Mouse (Mus musculus): ENCODE measurements around the gene Frmd4a.

Gene Frmd4a

DNA sequence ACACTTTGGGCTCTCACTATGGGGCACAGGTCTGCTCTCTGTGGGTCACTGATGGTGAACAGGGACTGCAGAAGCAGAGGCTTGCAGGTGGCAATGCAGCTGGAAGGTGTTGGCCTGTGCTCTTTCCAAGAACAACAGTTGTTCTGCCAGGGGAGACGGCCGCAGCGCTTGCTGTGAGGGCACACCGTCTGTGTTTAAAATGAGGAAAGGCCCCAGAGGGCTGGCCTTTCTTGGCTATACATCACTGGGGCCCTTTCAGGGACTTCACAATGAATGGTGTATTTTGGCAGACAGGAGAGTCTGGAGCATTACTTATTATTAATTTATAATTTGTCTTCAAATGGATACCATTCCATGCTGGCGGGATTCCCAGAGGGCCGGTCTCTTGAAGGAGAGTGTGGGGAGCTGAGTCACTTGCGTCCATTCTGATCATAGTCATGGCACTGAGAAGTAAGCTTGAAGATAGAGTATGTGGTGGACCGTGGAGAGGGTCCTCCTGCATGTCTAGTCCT lies 268.9 kb downstream of the Frmd4a start:
- no peak for DNase-seq (ENCODE audit: low read depth, low spot score)

DNA sequence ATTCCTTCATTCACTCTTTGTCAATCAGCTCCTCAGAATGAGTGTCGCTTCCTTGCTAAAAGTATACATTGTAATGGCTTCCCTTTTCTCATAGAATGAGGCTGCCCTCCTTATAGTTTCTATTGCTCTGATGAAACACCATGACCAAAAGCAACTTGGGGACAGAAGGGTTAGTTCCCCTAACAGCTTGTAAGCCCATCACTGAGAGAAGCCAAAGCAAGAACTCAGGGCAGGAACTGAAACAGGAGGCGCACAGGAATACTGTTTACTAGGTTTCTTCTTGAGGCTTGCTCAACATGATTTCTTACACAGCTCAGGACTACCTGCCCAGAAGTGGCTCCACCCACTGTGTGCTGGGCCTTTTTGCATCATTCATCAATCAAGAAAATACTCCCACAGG lies 273.0 kb downstream of the Frmd4a start:
- DNase-seq (ENCODE audit: low read depth, low spot score), result no peak

DNA sequence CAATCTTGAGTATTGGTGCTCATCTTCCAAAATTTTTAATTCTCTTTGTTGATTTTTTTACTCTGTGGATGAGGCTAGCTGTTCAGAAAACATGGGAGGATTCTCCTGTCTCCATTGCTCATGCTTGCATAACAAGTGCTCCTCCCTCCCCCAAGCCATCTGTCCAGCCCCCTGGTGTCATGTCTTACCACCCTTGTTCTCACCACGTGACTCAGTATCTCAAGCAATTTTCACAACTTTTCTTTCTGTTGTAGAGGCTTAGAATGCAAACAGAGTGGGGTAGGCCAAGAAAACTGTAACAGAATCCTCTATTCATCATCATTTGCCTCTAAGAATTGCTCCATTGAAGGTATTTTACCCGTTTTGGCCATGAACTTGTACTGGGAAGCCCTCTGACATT lies 273.6 kb downstream of the Frmd4a start:
- DNase-seq (ENCODE audit: low read depth, low spot score), result no peak

DNA sequence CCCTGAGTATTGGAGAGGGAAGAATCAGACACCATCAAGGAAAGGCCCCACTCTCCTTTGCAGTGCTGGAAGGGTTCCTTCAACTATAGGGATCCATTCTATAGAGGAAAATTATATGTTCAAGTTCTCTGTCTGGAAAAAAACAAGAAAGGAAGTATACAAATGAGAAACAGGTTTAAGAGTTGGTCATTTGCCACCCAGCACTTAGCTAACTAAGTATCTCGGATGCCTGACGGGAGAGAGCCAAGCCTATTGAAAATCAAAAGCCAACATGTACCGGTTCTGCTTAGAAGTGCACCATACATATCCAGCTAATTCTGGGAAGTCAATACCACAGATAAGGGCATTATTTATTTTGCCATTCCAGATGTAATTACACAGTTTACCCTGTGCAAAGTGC lies 274.2 kb downstream of the Frmd4a start:
- DNase-seq (ENCODE audit: low read depth, low spot score), result no peak

DNA sequence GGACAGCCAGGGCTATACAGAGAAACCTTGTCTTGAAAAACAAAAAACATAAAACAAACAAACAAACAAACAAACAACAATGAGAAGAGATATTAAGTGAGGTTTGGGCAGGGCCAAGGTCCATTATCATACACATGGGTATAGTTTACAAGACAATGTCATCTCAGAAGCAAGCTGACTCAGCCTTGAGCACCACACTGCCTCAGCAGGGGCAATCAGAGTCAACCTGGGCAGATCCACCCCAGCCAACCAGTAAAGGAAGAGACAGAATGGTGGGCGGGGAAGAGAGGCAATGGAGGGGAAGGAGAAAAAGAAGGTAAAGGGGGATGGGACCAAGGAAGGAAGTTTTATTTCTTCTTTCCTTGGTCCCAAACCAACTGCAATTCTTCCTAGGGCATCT lies 276.2 kb downstream of the Frmd4a start:
- DNase-seq (ENCODE audit: low read depth, low spot score), result no peak

DNA sequence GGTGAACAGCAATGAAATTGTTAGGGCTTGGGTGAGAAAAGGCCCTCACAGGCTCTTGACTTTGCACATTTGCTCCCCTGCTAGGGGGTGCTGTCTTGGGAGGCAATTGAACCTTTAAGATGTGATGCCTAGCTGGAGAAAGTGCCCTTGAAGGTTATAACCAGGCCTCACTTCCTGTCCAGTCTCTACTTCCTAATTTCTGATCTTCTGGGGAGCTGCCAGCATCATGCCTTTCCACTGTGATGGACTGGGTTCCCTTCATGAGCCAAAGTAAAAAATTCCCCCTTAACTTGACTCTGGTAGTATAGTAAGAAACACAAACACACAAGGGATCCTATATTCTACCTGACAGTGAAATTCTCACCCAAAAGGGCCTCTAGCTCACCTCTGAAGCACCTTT lies 278.1 kb downstream of the Frmd4a start:
- DNase-seq (ENCODE audit: low read depth, low spot score), result no peak

DNA sequence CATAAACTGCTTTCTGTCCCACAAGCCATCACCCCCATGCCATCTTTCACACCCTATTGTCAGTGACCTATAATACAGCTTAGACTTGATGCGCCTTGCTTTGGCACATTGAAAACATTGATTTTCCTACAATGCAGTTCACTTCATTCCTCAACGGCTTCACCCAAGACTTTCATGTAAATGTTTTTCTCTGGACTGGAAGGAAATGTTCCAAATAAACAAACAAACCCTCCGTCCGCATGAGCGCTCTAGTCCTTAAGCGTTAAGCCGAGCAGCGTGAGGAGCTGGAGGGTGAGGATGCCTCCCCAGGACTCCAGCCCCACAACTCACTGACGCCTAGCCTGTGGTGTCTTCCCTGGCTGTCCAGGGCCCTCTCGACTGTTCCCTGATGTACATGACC lies 279.4 kb downstream of the Frmd4a start:
- no peak for DNase-seq (ENCODE audit: low read depth, low spot score)

DNA sequence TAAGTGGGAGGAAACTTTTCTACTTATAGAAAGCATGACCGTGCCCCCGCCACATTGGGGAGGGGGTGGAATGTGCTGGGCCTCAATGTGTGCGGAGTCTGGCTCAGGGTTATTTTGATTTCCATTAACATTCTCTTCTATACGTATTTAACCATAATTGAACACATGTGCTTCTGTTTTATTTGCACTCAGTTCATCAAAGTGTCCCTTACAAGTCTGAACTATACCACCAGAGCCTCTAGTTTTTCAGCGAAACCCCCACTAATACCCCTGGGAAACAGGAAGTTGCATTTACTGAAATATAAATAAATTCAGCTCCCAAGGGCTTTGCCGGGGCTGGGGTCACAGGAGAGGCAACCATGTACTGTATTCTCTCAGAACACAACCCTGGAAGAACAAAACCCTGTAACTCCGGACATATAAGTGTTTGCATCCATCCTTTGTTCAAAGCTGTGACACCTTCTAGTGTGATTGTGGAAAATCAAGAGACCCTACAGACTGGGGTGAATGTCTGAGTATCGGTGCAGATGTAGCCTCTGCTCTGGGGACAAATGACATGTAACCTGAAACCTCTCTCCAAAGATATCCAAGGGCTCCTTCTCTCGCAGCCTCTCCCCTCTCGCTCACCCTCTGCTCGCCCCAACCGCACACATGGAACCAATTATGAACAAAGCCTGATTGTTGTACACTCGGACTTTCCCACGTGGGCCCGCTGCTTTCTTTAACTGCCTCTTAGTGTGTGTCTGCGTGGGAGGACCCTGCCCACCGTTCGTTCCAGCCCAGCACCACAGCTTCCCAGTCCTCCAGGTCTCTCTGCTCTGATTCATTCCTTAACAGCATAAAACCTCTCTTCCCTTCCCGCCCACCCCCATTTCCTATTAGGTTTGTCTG lies 281.1 kb downstream of the Frmd4a start:
- no peak for DNase-seq (ENCODE audit: low read depth, low spot score)

DNA sequence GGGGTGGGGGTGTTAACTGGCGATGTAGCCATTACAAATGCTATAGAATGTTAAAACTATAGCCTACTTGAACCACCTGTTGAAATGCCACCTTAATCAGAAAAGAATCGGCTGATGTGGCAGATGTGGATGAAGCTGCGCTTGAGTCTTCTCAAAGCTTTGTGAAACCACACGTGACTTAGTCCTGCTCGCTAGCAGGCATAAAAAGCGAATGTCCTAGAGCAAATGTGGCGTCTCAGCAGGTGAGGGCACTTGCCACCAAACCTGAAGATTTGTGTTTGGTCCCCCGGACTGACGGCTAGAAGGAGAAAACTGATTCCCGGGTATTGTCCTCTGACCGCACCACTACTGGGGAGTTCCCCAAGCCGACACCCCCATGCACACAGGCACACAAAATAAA lies 282.1 kb downstream of the Frmd4a start:
- DNase-seq (ENCODE audit: low read depth, low spot score), result no peak

DNA sequence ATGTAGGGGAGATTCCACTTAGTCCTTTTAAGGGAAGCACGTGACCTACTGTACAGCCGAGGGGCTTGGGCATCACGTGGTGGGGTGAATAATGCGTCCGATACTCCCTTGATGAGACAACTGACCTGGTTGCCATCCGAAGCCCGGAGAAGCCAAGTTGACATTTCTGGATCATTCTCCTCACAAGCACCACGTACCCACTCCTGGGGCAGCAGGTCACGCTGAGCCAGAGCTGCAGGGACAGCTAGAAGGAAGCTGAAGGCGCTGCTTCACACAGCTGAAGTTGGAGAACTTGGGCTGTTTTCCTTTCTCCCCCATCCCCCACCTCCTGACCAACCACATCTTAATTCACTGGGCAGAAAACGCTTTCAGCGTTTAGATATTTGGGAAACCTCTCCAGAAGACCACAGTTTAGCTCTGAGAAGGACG lies 282.9 kb downstream of the Frmd4a start:
- no peak for DNase-seq (ENCODE audit: low read depth, low spot score)

DNA sequence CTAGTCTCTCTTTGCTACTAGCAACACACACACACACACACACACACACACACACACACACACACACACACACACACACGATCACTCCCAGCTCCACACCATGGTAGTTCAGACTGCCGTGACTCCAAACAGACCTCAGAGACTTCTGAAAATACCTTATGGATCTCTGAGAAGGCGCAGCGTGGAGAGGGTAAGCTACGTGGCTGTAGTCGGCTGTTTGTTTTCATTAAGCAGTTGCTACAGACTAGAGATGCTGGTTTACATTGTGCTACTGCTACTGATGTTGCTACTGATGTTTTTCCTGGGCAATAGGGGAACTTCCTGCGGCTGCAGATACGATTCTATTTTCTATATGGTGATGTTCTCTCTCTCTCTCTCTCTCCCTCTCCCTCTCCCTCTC lies 283.3 kb downstream of the Frmd4a start:
- DNase-seq (ENCODE audit: low read depth, low spot score), result no peak

DNA sequence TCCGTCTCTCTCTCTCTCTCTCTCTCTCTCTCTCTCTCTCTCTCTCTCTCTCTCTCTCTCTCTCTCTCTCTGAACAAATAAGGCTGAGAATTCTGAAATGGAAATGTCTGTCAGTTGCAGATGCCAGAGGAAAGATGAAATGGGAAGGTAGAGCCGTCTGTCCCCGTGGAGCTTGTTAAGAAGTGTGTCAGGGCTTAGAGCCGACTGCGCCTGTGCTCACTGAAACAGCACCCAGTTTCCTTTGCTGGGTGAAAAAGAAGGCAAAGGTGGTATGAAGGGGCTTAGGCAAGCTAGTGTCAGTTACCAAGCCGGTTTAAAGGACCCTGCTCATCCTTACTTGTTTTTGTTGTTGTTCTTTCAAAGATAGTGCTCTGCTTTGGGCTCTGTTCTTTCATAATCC lies 283.7 kb downstream of the Frmd4a start:
- DNase-seq (ENCODE audit: low read depth, low spot score), result no peak

DNA sequence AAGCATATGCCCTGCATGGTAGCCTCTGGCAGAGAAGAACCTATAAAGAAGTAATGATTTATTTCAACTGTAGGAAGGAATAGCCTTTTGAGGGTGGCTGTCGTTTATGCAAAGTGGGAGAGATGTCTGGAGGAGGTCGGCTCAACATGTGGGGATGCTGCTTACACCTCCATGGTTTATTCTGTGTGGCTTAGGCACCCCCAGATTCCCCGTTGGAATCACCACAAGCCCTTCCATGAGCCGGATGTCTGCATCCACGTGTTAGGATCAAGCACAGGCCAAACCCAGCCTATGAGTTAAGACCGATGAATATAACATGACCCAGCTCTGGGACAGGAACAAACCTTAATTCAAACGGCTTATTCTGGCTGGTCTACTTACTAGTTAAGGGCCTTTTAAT lies 284.2 kb downstream of the Frmd4a start:
- no peak for DNase-seq (ENCODE audit: low read depth, low spot score)

DNA sequence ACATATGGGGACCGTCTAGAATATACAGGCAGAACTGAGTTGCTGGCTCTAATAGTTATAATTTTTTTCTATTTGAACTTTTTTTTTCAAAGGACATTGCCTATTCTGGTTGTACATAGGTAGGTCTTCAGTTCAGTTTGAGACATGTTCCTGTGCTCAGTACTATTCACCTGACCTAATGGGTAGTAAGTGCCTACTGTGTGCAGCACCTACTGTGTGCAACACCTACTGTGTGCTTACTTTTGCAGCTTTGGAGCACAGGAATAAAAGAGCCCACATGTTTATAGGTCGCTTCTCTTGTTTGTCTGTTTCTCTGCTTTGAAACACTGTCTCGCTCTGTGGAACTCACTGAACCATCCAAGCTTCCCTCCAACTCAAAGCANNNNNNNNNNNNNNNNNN lies 284.6 kb downstream of the Frmd4a start:
- DNase-seq (ENCODE audit: low read depth, low spot score), result no peak

DNA sequence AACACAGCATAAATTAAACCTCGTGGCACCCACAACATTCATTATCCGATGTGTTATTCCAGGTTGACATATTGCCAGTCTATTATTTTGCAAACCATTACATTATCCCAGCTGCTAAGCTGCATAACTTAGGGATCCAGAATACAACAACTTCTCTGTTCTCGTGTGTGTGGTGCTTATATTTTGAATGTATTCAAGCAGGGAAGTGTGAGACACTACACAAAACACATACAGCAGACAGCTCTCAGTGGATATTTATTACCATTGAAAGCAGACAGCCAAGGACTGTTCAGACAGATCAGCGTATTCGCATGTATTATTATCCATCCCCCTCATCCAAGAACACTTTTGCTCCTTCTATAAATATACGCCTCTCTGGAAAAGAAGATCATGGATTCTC lies 289.6 kb downstream of the Frmd4a start:
- DNase-seq (ENCODE audit: low read depth, low spot score), result peak; percentile 49

DNA sequence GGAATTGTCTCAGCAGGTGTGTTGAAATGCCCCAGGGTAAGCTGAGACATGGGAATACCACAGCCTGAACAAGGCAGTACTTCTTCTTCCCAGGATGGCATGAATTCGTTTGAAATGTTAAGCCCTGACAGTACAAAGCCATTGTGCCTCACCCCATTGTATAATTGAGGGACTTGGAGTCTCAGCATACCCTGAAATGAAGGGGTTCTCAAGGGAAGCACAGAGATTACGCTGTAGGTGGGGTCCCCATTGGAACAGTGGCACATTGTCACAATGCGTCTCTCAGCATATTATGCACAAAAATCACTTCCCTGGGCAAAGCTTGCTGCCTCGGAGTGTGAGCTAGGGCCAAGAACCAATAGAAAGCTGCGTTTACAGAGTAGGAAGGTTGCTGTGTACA lies 297.0 kb downstream of the Frmd4a start:
- DNase-seq (ENCODE audit: low read depth, low spot score), result no peak

DNA sequence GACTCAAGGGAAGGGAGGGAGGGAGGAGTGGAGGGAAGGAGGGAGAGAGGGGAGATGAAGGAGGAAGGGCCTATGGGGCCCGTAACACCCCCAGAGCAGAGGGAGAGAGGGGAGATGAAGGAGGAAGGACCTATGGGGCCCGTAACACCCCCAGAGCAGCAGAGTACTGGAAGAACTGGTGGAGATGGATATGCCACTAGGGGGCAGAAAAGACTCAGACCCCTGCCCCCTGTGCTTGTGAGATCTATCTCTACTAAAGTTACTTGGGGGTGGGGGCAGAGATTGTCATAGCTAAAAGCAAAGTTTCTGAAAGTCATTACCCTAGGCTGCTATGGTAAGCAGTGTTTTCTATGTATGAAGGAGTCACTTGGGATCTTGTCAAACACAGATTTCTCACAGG lies 299.1 kb downstream of the Frmd4a start:
- DNase-seq (ENCODE audit: low read depth, low spot score), result no peak

DNA sequence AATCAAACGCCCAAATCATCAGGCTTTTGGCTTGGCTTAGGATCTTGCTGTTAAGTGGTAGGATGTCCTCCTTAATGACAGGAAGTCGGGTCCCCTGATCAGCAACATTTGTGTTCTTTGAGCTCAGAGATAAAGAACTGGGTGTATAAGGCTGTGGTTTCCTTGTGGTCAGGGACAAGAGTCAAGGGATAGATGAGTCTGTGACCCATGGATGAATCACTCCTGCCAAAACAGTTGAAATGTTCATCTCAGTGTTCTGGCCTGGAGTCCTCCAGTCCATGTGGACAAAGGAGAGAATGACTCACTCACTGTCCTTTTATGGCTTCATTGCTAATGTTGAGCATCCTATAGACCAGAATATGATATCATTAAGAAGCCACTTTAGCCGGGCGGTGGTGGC lies 300.6 kb downstream of the Frmd4a start:
- no peak for DNase-seq (ENCODE audit: low read depth, low spot score)

DNA sequence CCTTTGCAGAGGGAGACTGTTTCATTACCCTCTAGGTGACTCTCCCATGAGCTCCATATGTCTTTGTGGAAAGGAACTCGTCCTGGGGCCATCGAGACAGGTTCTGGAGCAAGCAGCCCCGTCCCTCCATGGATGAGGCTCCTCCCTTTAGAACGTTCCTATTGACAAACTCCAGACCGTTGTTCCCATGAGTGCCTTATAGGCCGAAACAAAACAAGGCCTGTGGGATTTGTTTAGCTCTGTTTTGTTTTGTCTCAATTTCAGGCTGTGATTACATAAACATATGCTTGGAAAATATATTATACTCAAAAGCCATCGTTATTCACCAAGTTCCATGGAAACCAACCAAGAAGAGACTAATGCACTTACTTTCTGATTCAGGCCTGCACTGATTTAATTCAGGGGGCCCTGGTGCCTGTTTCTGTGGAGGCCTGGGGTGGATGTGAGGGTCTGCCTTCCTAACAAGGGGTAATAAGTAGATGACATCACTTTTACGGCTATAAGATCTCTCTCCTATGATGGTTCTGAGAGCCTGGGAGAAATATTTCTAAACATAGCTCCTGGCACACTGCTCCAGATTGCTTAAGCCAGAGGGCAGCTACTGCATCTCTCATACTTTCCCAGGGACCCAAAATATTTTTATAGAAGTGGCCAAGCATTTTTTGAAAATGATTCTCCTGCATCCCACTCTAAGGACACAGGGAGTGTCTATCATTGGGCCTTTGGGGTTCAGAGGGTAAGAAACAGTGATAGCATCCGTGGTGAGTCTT lies 308.9 kb downstream of the Frmd4a start:
- DNase-seq (ENCODE audit: low read depth, low spot score), result no peak

DNA sequence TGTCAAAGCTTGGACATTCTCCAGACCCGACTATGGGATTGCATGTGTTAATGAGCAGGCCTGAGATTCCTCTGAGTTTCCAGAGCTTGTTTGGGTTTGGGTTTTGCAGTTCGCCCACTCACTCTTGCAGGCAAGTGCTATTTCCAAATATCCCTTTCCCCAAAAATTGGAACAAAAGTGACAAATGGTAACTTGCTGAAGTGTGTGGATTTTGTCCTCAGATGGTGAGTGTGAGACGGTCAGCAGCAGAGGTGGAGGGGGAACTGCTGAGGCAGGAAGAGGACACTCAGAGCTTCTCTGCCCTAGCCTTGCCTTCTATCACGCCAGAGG lies 309.5 kb downstream of the Frmd4a start:
- DNase-seq (ENCODE audit: low read depth, low spot score), result no peak

DNA sequence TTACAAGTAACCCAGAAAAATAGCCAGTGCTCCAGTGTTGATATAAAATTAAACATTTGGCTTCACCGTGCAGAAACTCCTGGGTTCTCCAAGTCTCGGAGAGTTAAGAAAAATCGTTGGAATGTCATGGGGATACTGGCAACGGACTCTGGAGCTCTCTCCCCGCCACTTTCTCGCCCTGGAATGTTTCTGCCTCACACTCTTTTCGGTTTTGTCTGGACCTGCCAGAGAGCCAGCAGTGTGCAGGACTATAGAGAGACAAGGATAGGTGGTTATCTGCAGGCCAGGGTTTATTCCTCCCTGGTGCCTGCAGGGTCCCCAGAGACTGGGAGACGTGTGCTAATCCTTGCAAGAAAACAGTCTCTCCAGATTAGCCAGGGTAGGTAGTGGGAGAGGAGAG lies 314.9 kb downstream of the Frmd4a start:
- DNase-seq (ENCODE audit: low read depth, low spot score), result no peak

DNA sequence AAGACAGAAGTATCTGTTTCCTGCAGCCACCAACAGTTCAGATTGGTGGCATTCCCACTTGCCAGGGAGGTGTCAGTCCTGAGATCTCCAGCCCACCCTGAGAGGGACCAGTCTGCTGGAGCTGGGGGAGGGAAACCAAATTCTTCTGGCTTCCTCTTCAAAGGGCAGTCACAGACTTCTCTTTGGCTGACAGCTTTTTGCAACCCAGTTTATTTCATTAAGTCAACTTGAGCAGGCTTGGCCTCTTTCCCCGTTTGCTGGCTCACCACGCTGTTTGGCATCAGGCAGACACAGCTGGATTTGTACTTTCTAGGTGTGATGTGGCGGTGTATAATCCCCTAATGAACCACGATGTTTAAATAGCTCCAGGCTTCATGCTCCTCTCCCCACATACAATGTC lies 316.7 kb downstream of the Frmd4a start:
- DNase-seq (ENCODE audit: low read depth, low spot score), result no peak

DNA sequence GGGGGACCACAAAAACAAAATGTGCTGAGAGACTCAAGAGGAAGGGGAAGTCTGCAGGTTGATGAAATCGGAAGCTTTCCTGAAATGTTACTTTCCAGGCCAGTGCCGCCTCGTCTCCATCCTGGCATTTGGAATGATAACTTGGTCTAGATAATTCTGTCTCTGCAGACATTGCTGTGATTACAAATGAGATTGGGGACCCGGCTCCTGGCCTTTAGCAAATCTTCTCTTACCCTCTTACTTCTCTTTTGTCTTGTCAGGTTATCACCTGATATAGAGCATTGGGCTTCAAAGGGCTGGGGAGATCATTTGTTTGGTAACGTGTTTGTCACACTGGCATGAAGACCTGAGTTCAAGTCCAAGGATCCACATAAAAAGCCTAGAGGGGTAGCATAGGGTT lies 317.4 kb downstream of the Frmd4a start:
- DNase-seq (ENCODE audit: low read depth, low spot score), result no peak

All from brain, embryonic 18.5 days (tissue).